Mouse (Mus musculus): ENCODE data around the gene Spsb1. TPM values are rescaled to one million over a fixed set of nuclear protein-coding genes. Genes with fewer than 3 reads are reported as not detected.

Spsb1 gene
- polyA plus RNA-seq, 1 experiment: 20.2 TPM

- 83% methylated on average over 3 of the region's 3 CpGs for WGBS
- DNase-seq: no peak
- no peak for TF ChIP-seq CTCF (IDR thresholded peaks at IDR 0.05; ENCODE audit: insufficient read depth, low read length)
- TF ChIP-seq POLR2A (IDR thresholded peaks at IDR 0.05; ENCODE audit: borderline replicate concordance, extremely low read depth, low read depth, low read length): no peak
- Histone ChIP-seq H3K4me3 (replicated peaks; ENCODE audit: extremely low read depth, low read depth, low read length) (no peak overlapping the region), H3K4me1 (ENCODE audit: control insufficient read depth, insufficient read depth, low read length) (no peaks in the 10 kb centered on the region)
Observed at GRCm38 (mm10) chr4:149857688-149858087, 97.2 kb downstream of the Spsb1 start.

DNA sequence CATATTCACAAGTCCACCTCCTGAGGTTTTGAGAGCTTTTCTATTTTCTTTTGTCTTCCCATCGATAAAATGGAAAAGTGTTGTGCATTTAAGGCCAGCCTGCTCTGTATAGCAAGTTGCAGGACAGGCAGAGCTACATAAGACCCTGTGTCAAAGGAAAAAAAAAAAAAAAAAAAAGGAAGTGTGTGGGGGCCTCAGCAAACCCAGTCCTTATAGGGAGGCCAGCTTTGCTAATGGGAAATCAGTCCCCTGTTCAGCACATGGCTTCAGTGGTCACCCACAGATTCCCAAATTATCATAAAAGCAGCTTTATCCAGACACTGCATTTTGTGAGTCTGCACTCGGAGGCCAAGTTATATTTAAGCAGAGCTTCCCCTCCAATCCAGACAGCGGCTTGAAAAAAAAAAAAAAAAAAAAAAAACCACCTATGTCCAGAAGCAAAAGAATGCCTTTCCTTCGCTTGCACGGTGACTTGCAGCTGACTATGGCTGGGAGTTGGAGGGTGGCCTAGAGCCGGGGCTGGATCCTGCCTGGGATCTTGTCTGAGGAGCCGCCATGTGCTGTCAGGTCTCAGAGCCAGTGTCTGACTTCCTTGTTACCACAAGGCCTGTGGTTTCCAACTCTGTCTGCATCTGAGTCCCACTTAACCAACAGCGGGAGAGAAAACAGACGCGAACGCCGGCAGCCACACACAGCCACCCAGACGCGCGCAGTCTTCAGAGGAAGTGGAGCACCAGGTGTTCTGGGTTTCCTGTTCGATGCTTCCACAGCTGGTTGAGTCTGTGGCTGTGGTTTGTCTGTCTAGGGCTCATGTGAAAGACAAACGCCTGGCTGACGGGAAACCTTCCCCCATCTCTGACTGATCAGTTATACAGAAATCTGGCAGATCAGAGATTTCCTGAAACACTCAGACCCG is 98.7 kb downstream of the Spsb1 start:
- Histone ChIP-seq H3K4me1 (ENCODE audit: control insufficient read depth, insufficient read depth, low read length) (no peaks in the 10 kb centered on the region), H3K4me3 (replicated peaks; ENCODE audit: extremely low read depth, low read depth, low read length) (no peak overlapping the region)
- TF ChIP-seq POLR2A (IDR thresholded peaks at IDR 0.05; ENCODE audit: borderline replicate concordance, extremely low read depth, low read depth, low read length): no peak
- 56% methylated on average over 19 of the region's 19 CpGs for WGBS
- no peak for DNase-seq

DNA sequence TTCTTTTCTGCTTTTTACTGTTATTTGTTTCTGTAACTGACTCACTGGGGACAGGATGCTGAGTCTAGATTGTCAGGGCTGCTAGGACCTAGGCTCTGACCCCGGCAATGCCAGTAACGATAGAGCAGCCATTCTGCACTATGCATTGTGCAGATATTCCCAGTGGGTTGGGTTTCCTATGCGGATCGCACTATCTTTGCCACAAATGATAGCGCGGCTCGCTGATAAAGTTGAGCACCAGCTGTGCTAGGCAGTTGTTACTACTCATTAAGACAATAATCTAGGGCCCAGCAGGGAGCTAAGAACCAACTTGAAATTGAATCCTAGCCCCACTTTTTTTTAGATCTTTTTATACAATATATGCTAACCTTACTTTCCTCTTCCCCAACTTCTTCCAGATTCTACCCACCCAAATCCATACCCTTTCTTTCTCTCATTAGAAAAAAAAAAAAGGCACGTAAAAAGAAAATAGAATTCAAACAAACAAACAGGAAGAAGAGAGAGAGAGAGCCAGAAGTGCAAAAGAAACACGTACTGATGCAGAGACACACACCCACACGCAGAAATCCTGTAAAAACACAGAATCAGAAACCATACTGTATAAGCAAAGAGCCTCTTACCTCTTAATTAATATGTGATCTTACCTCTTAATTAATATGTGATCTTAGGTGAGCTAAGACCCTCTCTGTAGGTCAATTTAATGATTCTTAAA is 99.5 kb downstream of the Spsb1 start:
- WGBS: 76% methylated on average over 10 of the region's 10 CpGs
- no peak for DNase-seq
- H3K4me3 ChIP-seq (replicated peaks; ENCODE audit: extremely low read depth, low read depth, low read length): no peak overlapping the region
- no peaks in the 10 kb centered on the region for H3K4me1 ChIP-seq (ENCODE audit: control insufficient read depth, insufficient read depth, low read length)
- no peak for TF ChIP-seq CTCF (IDR thresholded peaks at IDR 0.05; ENCODE audit: insufficient read depth, low read length)
- TF ChIP-seq POLR2A (IDR thresholded peaks at IDR 0.05; ENCODE audit: borderline replicate concordance, extremely low read depth, low read depth, low read length): no peak

- Histone ChIP-seq H3K4me1 (ENCODE audit: control insufficient read depth, insufficient read depth, low read length) (no peaks in the 10 kb centered on the region), H3K4me3 (replicated peaks; ENCODE audit: extremely low read depth, low read depth, low read length) (no peak overlapping the region)
- 66% methylated on average over 9 of the region's 9 CpGs for WGBS
- no peak for TF ChIP-seq CTCF (IDR thresholded peaks at IDR 0.05; ENCODE audit: insufficient read depth, low read length)
- TF ChIP-seq POLR2A (IDR thresholded peaks at IDR 0.05; ENCODE audit: borderline replicate concordance, extremely low read depth, low read depth, low read length): no peak
- no peak for DNase-seq
Observed at GRCm38 (mm10) chr4:149854770-149855169, 100.1 kb downstream of the Spsb1 start.

- 14% methylated on average over 21 of the region's 21 CpGs for whole genome bisulfite sequencing
- no peak overlapping the region for H3K4me3 ChIP-seq (replicated peaks; ENCODE audit: extremely low read depth, low read depth, low read length)
- TF ChIP-seq CTCF (IDR thresholded peaks at IDR 0.05; ENCODE audit: insufficient read depth, low read length): no peak
- no peak for TF ChIP-seq POLR2A (IDR thresholded peaks at IDR 0.05; ENCODE audit: borderline replicate concordance, extremely low read depth, low read depth, low read length)
- DNase-seq: no peak
- no peaks in the 10 kb centered on the region for H3K4me1 ChIP-seq (ENCODE audit: control insufficient read depth, insufficient read depth, low read length)
Observed at GRCm38 (mm10) chr4:149854301-149854708, 100.5 kb downstream of the Spsb1 start.

DNA sequence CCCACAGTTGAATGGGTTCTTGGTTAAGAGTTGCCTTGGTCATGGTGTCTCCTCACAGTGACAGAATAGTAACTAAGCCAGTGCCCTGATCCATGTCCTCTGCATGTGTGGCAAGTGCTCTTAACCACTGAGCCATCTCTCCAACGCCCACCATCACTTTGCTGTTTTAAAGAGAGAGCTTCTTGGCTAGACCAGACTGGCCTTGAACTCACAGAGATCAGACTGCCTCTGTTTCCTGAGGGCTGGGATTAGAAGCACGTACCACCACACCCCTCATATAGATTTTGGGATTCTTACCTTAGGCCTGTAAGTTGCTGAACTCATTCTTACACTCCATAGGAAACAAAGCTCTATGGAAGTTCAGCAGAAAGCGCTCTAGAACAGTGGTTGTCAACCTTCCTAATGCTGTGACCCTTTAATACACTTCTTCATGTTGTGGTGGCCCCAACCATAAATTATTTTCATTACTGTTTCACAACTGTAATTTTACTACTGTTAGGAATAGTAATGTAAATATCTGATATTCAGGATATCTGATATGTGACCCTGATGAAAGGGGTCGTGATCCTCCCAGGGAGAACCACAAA is 101.1 kb downstream of the Spsb1 start:
- no peaks in the 10 kb centered on the region for H3K4me1 ChIP-seq (ENCODE audit: control insufficient read depth, insufficient read depth, low read length)
- TF ChIP-seq POLR2A (IDR thresholded peaks at IDR 0.05; ENCODE audit: borderline replicate concordance, extremely low read depth, low read depth, low read length) (no peak), CTCF (IDR thresholded peaks at IDR 0.05; ENCODE audit: insufficient read depth, low read length) (no peak)
- 77% methylated on average over 4 of the region's 4 CpGs for WGBS
- H3K4me3 ChIP-seq (replicated peaks; ENCODE audit: extremely low read depth, low read depth, low read length): no peak overlapping the region
- no peak for DNase-seq

- WGBS: 85% methylated on average over 8 of the region's 8 CpGs
- no peak for DNase-seq
- H3K4me3 ChIP-seq (replicated peaks; ENCODE audit: extremely low read depth, low read depth, low read length): no peak overlapping the region
- TF ChIP-seq CTCF (IDR thresholded peaks at IDR 0.05; ENCODE audit: insufficient read depth, low read length) (no peak), POLR2A (IDR thresholded peaks at IDR 0.05; ENCODE audit: borderline replicate concordance, extremely low read depth, low read depth, low read length) (no peak)
- no peaks in the 10 kb centered on the region for H3K4me1 ChIP-seq (ENCODE audit: control insufficient read depth, insufficient read depth, low read length)
Observed at GRCm38 (mm10) chr4:149851554-149851953, 103.3 kb downstream of the Spsb1 start.

DNA sequence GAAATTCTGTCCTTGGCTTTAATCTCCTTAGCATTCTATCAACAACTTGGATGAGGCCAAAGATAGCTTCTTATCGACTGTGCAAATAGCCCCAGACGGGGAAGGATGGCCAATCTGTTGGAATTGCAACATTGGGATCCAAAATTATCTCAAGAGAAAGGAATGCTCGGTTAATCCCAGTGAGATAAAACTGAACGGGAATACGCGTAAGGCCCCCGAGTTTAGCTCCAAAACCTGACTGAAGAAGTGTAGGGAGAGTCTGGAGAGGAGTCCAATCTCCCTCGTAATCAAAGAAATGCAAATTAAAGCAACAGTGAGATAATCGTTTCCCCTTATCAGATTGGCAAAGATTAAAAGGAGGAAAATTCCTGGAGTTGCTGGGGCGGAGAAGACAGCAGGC is 104.2 kb downstream of the Spsb1 start:
- no peaks in the 10 kb centered on the region for H3K4me1 ChIP-seq (ENCODE audit: control insufficient read depth, insufficient read depth, low read length)
- no peak for DNase-seq
- H3K4me3 ChIP-seq (replicated peaks; ENCODE audit: extremely low read depth, low read depth, low read length): no peak overlapping the region
- TF ChIP-seq CTCF (IDR thresholded peaks at IDR 0.05; ENCODE audit: insufficient read depth, low read length) (no peak), POLR2A (IDR thresholded peaks at IDR 0.05; ENCODE audit: borderline replicate concordance, extremely low read depth, low read depth, low read length) (no peak)
- WGBS: 47% methylated on average over 10 of the region's 10 CpGs

DNA sequence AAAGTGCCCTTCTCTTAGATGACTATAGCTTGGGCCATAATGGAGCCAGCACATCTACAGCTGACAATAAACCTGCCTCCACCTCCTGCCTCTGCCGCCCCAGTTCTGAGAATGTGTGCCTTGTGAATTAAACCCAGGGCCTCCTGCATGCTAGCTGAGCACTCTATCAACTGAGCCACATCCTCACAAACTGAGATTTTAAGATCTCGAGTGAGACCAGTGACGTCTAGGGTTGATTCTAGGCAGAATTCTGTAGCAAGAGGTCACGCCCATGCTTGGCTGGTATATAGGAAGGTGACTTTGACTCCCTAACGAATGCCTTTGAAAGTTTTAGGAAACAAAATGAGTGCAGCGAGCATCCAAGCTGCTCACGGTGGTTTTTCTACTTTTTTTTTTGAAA is 104.8 kb downstream of the Spsb1 start:
- no peak overlapping the region for H3K4me3 ChIP-seq (replicated peaks; ENCODE audit: extremely low read depth, low read depth, low read length)
- DNase-seq: no peak
- TF ChIP-seq POLR2A (IDR thresholded peaks at IDR 0.05; ENCODE audit: borderline replicate concordance, extremely low read depth, low read depth, low read length) (no peak), CTCF (IDR thresholded peaks at IDR 0.05; ENCODE audit: insufficient read depth, low read length) (no peak)
- no peaks in the 10 kb centered on the region for H3K4me1 ChIP-seq (ENCODE audit: control insufficient read depth, insufficient read depth, low read length)
- 77% methylated on average over 7 of the region's 7 CpGs for WGBS

All from lung, adult 2 months (tissue).